Mouse (Mus musculus) neural tube, embryonic 12.5 days (tissue): ENCODE data around the gene Ust. TPM values are rescaled to one million over a fixed set of nuclear protein-coding genes. Genes with fewer than 3 reads are reported as not detected.

Source experiments
- ATAC-seq: fragments of 200-750 bp; cut with Nextera tagmentation; 2 replicates; pipeline ENCODE4 v1.8.0; 2017; ENCODE audit warnings: low read depth, mild to moderate bottlenecking, moderate TSS enrichment, moderate library complexity; ENCODE audit not compliant: low FRiP score
- H3K27ac ChIP-seq: fragments of 300-500 bp; sonication (generic); 2 replicates; pipeline ENCODE4 v1.5.1; 2016
- H3K27me3 ChIP-seq: fragments of 300-500 bp; sonication (generic); replicated peaks from 2 replicates; pipeline ENCODE4 v1.6.1; 2016; ENCODE audit warnings: mild to moderate bottlenecking
- H3K36me3 ChIP-seq: fragments of 300-500 bp; sonication (generic); 2 replicates; pipeline ENCODE4 v1.6.1; 2016; ENCODE audit warnings: mild to moderate bottlenecking
- H3K4me1 ChIP-seq: fragments of 300-500 bp; sonication (generic); 2 replicates; pipeline ENCODE4 v1.6.1; 2016
- H3K4me2 ChIP-seq: fragments of 300-500 bp; sonication (generic); replicated peaks from 2 replicates; pipeline ENCODE4 v1.6.1; 2016; ENCODE audit warnings: mild to moderate bottlenecking
- H3K4me3 ChIP-seq: fragments of 300-500 bp; sonication (generic); 2 replicates; pipeline ENCODE4 v1.5.1; 2016
- H3K9ac ChIP-seq: fragments of 300-500 bp; sonication (generic); 2 replicates; pipeline ENCODE4 v1.6.1; 2016; ENCODE audit warnings: mild to moderate bottlenecking
- H3K9me3 ChIP-seq: fragments of 300-500 bp; sonication (generic); 2 replicates; pipeline ENCODE4 v1.6.1; 2016; ENCODE audit warnings: mild to moderate bottlenecking
- WGBS: fragments of 180-500 bp; shearing (Covaris S2); methylation state at CpG from one replicate; pipeline ENCODE4 v1.1.7; 2016; 5-methylcytosine and 5-hydroxymethylcytosine counted together
- polyA plus RNA-seq: library from polyadenylated mRNA; unstranded; fragments of >200 nt; fragmentation: Nextera tagmentation; extraction: Ambion mirVana; gene quantifications from 2 replicates; pipeline ENCODE4 v1.2.1, GENCODE M21; 2016

The Ust gene
- polyA plus RNA-seq, 1 experiment from 2014 or later: 7.8 TPM

- Histone ChIP-seq H3K27me3 (no peaks in the 10 kb centered on the region), H3K4me3 (no peak overlapping the region), H3K9me3 (no peaks in the 10 kb centered on the region), H3K4me2 (no peak overlapping the region), H3K27ac (no peak overlapping the region), H3K9ac (no peak overlapping the region), H3K4me1 (peaks cover 13% of the 10 kb centered on the region), H3K36me3 (no peaks in the 10 kb centered on the region)
- no peak for ATAC-seq
- whole genome bisulfite sequencing: 75% methylated on average over 3 of the region's 3 CpGs
These were observed 342.6 kb downstream of the Ust start for GRCm38 (mm10) chr10:8176008-8176350.

DNA sequence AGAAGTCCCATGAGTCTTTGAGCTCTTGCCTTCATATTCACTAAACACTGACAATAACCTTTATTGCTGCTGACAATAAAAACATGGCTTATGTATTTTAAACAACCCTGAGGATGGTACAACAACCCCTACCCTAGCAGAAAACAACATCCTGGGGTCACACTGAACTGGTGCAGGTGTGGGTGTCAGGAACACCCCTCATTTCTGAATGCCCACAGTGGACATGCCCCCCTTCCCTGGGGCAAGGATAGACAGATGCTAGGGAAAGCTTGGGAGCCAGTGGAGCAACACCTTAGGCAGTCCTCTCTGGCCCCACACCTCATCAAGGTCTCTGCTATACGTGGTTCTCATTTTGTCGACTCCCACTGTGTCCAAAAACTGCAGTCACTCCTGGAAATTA is 343.9 kb downstream of the Ust start:
- Histone ChIP-seq H3K9me3 (peaks cover 8% of the 10 kb centered on the region; the same call in 1 of the 2 replicates), H3K36me3 (no peaks in the 10 kb centered on the region), H3K4me3 (no peak overlapping the region), H3K27ac (no peak overlapping the region), H3K4me2 (no peak overlapping the region), H3K27me3 (no peaks in the 10 kb centered on the region), H3K9ac (no peak overlapping the region), H3K4me1 (peaks cover 13% of the 10 kb centered on the region)
- 87% methylated on average over 2 of the region's 2 CpGs for WGBS
- ATAC-seq: peak; percentile 25; the same call in 1 of the 2 replicates

DNA sequence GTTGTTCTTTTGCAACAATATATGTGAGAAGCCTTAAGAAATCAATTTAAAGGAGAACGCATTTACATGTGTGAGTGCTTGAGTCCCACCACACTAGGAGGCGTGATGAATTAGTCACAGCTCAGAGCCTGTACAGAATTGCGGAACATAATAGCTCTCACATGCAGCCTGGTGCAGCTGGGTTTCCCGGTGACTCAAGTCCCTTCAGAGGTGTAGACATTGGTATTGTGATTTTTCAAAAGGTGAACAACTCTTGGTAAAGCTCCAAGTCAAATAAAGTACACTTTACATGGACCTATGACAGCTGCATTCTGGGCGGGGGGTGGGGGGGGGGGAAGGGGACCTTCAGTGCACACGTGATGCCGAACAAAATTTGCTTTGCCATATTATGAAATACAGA is 344.4 kb downstream of the Ust start:
- WGBS: 35% methylated on average over 7 of the region's 7 CpGs
- no peaks in the 10 kb centered on the region for H3K36me3 ChIP-seq
- H3K4me2 ChIP-seq: no peak overlapping the region
- H3K9me3 ChIP-seq: peaks cover 12% of the 10 kb centered on the region
- H3K4me3 ChIP-seq: no peak overlapping the region
- no peak overlapping the region for H3K9ac ChIP-seq
- H3K27me3 ChIP-seq: no peaks in the 10 kb centered on the region
- ATAC-seq: peak; percentile 83
- peaks cover 13% of the 10 kb centered on the region for H3K4me1 ChIP-seq
- H3K27ac ChIP-seq: no peak overlapping the region

- H3K4me1 ChIP-seq: peaks cover 13% of the 10 kb centered on the region
- no peak overlapping the region for H3K9ac ChIP-seq
- no peak overlapping the region for H3K27ac ChIP-seq
- WGBS: 87% methylated on average over 3 of the region's 3 CpGs
- no peaks in the 10 kb centered on the region for H3K36me3 ChIP-seq
- no peaks in the 10 kb centered on the region for H3K27me3 ChIP-seq
- no peak overlapping the region for H3K4me3 ChIP-seq
- H3K9me3 ChIP-seq: peaks cover 24% of the 10 kb centered on the region
- no peak overlapping the region for H3K4me2 ChIP-seq
- no peak for ATAC-seq
These were observed 345.6 kb downstream of the Ust start for GRCm38 (mm10) chr10:8173032-8173431.

- Histone ChIP-seq H3K4me2 (no peak overlapping the region), H3K27me3 (no peaks in the 10 kb centered on the region), H3K4me3 (no peak overlapping the region), H3K27ac (no peak overlapping the region), H3K4me1 (peaks cover 7% of the 10 kb centered on the region), H3K9ac (no peak overlapping the region), H3K9me3 (peaks cover 34% of the 10 kb centered on the region), H3K36me3 (no peaks in the 10 kb centered on the region)
- no peak for ATAC-seq
- WGBS: 95% methylated on average over 11 of the region's 11 CpGs
These were observed 347.1 kb downstream of the Ust start for GRCm38 (mm10) chr10:8171556-8171955.
